Mouse (Mus musculus) neural tube, embryonic 10.5 days (tissue): ENCODE measurements around the gene Gnai3.

ENCODE experiments used
- DNase-seq: peaks from one replicate; pipeline ENCODE4 v3.0.0-alpha.2; 2017; ENCODE audit warnings: low spot score; ENCODE audit errors: extremely low spot score

The Gnai3 gene

DNA sequence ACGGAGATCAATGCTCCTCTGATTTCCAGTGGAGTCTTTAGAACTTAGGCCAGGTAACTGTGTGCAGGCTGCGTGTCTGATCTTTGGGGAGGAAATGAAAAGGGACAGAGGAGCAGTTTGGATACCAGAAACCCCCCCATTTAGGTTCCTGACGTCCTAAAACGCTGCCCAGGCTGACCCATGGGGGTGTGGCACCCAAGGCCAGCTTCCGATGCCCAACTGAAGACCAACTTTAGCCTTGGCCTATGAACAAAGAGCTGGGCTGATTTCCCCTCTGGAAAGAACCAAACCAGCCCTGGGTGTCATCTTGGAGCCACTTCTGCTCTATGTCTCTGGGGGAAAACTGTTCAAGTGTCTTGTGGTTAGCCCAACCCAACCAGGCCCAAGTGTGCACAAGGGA is 18.1 kb upstream of the Gnai3 start:
- DNase-seq, result no peak

DNA sequence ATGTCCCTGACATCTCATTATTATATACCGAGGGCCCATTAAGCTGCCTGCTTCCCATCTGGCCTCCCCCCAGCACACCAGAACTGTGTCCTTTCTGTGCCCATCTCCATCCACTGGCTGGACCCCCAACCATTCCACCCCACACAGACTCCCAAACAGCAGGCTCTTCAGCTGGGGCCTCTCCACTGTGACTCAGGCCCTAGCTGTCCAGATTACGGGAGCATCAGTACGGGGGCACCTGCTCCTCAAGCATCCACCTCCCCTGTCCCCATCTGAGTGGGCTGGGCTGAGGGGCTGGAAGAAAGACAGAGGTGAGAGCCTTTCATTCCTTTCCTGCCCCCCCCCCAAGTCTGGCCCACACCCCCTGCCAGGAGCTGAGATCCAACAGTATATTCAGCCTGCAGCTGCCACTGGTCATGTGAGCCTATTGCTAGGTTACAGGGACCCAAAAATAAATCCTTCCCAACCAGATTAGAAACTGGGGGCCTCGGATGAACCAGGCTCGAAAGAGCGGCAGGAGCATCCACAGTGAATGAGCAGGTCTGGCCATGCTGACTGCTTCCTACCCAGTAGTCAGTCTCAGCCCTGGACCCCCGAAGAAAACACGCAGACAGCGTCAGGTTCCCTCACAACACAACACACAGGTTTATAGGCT is 12.6 kb upstream of the Gnai3 start:
- DNase-seq, result no peak

DNA sequence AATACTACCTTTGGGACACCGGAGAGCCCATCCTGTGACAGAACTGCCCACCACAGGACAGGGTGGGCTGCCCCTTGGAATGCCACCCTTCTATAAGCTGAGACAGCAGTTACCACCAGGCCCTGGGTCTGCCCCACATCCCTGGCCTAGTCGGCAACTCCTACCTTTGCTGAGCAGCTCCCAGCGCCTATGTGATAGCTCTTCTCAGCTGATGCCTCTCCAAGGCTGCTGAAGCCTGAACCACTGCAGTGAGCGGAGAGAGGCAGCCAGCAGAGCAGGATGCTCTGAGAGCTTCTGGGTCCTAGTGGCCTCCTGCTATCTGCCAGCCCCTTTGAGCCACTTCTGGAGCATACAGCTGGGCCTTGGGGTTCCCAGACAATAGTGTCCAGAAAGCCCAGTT is 8.7 kb upstream of the Gnai3 start, which contains the start of gene Gpr61:
Gene Gpr61 (minus strand): TSS at position 227 of the 400 bp plus-strand sequence.
- DNase-seq, result no peak

DNA sequence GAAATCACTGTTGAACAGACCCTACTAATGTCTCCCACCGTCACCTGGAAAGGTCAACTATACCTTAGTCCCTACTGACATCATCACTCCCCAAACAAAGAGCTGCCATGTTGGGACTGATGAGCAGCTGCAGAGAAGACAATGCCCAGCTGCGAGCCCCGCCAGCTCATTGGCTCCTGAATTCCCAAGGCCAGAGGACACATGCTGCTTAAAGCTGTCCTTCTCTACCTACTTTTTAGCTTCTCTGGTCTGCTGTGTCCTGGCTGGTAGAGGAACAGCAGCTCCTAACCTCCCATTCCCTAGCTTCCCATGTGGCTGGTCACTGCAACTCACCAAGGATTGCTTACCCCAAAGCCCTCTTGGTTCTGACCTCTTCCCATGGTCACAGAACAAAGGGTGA is 6.3 kb upstream of the Gnai3 start:
- no peak for DNase-seq

DNA sequence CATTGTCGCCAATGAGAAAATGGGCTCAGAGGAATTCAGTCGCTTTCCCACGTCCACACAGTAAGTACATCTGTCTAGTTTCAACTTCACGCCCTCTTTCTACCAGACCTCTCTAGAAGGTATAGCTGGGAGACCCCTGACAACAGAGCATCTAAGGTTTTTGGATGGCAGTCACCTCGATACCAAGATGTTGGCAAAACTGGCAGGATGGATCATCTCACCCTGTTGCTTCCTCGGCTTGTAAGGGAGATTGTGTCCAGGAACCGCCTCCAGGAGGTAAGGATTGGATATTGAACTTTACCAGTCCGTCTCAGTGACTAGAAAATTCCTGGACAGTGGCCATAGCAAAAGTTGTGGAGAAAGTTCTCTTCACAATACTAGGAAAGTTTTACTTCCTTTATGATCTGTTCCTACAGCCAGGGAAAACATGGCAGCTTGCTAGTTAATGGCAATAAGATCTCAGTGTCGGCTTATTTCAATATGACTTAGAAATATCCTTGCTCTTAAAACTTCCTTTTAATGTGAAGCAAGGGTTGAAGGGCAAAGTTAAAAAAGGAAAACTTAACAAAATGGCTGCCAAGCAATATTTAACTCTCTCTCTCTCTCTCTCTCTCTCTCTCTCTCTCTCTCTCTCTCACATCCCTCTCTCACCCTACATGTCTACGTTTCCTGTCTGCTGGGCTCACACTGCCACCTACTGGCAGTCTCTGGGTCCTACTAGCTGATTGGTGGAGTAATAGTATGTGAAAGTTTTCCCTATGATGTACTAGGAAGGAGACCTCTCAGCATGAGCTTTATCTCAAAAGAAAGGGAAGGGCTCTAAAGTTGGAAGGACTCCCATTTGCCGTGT is 1.7 kb upstream of the Gnai3 start:
- peak; percentile 85 for DNase-seq

DNA sequence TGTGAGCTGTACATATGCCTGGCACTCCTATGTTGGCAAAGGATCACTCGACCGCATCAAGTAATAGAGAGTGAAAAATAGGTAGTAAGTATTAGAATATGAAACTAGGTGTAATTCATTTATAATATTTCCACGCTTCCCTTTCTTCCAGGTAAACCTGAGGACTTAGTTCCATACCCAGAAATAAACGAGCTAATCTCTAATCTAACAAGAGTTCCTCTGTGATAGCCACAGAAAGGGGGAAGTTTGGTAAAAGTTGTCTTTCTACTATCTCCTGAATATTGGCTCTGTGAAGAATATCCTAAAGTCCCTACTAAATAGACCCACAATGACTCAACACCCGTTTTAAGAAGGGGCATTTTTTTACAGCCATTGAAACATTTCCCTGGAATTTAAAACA is 725 bp upstream of the Gnai3 start:
- no peak for DNase-seq

DNA sequence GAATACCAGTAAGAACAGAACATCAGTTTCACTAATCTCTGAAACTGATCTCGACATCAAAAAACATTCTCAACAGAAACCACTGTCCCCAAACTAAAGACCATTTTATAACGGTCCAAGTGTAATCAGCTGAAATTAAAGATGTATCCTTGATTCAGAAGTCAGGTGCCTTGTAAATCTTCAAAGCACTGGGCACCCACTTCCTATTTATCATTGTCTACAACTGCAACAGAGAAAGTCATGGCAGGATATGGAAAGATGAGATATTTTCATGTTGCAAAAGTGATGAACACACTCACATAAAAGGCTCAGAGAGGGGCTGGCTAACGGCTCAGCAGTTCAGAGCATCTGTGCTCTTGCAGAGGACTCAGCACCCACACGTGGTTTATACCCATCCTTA is 5.2 kb downstream of the Gnai3 start:
- no peak for DNase-seq

DNA sequence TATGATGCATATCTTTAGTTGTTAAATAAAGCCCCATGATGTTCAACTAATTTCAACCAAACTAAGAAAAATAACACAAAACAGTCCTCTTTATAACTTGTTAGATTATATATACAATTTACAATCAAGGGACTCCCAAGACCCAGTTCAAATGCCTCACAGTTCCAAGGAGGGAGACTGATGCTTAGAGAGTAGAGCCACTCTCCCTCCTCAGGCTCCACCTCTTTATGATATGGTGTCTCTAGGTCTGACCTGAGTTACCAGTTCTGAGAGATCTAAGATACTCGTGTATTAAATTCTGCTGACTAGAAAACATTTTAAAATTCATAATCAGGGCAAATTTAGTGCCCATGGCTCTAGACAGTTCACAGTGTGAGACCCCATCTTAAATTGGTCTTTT is 6.8 kb downstream of the Gnai3 start:
- DNase-seq, result no peak

DNA sequence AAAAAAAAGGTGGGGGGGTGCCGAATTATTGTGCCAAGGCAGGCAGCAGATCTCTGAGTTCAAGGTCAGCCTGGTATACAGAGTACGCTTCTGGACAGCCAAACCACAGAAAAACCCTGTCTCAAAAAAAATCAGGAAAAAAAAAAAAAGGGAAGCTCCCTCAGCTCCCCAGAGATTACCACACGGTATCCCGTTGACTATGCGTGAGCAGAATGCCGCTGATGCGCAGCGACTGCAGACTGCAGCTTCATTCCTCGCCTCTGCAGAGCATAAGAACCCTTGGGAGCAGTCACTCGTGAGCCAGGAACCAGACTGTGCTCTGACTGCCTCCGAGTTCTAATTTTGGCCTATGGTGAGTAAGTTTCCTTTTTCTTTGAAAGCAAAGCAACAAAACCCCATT is 11.2 kb downstream of the Gnai3 start:
- DNase-seq, result no peak

DNA sequence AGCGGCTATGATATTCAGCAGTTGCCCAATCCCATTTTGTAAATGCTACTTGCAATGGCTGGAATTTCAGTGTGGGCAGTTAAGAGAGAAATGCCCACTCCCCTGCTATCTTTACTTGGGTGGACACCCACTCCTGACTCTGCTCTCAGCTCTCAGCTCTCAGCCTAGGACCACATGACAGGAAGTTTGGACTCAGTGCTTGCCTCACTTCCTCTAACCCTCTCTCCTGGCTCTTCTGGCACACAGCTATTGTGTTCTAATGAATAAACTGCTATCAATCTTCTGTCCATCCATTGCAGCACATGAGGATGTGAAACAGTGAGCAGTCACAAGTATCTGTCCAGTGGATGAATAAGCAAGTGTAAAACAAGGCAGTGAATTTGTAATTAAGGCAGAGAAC is 13.5 kb downstream of the Gnai3 start:
- no peak for DNase-seq

DNA sequence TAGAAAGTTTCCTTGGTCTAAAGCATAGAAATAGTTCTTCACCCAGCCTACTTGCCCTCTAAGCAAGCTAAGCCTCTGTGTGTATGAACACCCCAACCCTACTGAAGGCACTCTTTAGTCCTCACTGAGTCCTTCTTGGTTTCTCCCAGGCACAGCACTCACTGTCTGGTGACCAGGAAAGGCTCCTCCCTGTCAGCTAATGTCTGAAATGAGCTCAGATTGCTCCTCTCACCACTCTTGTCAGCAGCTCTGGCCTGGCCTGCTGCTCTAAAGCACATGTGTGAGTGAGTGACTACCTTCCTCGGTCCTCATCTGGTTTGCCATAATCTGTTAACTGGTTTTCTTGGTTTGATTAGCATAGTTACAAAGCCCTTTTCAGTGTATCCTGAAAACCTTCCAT is 14.1 kb downstream of the Gnai3 start:
- no peak for DNase-seq

DNA sequence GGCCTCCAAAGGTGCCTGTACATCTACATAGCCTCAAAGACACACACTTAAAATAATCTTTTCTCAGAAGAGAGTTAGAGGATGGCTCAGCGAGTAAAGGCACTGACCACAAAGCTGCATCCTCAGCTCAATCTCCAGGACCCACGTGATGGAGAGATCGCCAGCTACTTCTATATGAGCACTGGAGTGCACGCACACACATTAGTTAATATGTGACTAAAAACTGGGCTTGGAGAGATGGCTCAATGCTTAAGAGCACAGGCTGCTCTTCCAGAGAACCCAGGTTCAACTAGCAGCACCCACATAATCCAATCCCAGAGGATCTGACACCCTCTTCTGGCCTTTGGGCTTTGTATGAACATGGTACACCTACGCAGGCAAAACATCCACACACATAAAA is 14.7 kb downstream of the Gnai3 start:
- DNase-seq, result no peak

DNA sequence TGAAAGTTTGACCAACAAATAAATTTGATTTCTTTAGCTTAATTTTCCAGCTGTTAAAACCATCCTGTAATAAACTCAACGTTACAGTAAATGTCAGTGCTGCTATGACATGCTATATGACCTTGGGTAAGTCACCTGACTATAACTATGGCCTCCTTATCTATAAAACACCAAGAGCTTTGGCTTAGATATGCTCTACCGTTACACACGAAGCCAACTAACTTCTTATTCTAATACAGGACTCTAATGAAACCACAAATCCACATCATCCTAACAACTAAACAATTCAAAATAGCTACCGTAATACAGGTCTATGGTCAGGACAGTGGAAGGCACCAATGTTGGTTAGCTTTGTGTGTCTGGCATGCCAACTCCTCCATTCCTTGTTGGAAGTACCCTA is 16.1 kb downstream of the Gnai3 start:
- DNase-seq, result no peak

DNA sequence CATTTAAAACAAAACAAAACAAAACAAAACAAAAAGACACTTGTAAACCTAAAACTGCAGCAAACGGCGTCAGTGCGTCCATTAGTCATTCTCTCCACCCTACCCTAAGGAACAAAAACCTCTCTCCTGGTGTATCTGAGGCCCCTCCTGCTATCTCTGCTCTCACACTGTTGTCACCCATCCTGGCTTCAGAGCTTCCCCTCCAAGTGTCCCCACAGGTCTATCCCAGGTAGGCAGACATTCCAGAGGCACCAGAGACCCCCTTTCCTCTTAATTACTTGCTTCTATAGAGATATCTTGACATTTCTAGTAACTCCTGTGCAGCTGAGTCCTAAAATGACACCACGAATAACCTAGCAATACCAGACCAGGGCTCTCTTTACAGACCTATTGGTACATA is 16.6 kb downstream of the Gnai3 start:
- no peak for DNase-seq

DNA sequence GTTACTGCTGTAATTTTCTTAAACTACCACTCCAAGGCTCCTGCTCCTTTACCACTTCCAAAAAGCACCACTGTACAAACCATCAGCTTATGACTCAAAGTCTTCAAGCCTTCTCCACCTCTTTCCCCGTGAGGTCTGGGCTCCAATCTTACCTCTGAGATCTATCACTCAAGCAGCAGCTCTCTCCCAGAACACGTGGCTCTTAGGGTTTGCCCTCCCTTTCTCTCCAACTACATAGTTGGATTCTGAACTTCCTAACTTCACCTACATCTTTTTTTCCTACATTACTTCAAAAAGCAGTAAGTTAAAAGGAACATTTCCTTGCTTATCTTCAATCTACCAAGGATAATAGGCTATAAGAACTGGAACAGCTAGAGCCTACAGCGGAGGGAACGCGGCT is 17.4 kb downstream of the Gnai3 start:
- DNase-seq, result no peak

DNA sequence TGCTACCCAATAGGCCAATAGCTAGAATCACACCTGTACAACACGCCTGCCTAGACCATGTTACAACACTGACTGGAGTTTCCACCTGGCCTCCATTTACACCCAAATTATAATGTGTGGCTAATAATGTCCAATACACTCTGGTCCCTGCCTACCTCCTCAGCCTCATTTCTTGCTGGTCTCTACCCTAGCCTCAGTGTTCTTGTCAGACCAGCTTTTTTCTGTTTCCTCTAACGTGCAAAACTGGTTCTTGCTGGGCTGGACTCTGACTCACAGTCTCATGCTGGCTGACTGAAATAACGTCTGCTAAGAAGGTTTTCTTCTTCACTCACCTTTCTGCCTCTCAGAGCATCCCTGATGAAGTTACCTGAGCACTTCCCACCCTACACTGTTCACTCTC is 19.6 kb downstream of the Gnai3 start:
- no peak for DNase-seq

DNA sequence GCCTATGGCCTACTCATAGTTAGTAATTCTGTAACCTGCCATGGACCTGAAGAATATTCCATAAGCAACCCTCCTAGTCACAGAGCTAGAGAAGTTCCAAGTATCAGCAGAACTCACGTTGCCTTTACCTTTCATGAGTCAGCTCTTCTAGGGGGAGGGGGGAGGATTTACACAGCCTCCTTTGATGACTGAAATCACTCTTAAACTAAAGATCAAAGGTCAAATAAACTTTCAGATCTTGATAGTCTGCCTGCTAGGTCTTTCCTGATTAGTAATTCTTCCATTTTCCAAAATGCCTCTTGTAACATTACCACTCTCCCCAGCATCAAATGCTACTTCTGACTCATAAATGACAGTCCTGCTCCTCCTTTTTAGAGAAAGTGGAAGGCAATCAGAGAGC is 21.8 kb downstream of the Gnai3 start:
- no peak for DNase-seq

DNA sequence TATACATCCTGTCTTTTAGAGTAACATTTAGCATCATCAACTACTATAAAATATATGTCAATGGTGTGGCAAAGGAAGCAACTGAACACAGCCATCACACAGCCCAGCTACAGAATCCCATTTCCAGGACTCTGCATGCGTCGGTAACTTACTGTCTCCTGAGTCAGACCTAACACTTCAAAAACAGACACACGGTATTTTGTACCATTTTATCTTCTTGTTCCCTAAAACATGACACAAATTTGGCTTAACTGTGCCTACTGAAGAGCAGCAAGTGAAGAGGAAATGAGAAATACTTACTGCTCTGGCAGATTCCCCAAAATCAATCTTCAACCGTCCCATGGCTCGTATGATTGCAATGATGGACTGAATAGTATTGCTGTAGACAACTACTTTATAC is 22.7 kb downstream of the Gnai3 start:
- no peak for DNase-seq

DNA sequence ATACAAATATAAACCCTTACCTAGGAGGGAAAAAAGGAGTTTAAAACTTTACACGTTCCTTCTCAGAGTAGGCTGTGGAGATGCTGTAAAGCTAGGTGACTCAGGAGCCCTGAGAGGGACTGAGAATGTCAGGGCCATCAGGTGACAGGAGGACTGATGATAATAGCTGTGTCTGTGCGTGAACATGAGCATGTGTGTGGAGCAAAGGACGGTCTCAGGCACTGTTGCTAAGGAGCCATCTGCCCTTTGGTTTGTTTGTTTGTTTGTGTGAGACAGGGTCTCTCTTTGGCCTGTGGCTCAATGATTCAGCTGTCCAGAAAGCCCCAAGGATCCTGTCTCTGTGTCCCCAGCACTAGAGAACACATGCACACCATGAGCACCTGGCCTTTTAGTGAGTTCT is 24.8 kb downstream of the Gnai3 start:
- DNase-seq, result no peak

DNA sequence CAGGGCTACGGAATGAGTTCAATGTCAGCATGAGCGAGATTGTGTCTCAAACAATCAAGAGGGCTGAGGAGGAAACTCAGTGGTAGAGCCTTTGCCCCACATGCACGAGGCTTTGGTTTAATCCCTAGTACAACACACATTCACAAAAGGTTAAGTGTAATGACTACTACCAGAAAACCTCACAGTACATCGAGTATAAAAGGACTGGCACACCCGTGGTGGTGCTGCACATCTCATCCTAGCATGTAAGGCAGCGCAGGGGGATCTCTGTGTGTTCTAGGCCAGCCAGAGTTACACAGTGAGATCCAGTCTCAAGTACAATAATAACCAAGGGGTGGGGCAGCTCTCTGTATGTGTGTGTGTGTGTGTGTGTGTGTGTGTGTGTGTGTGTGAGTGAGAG is 28.5 kb downstream of the Gnai3 start:
- DNase-seq, result no peak

DNA sequence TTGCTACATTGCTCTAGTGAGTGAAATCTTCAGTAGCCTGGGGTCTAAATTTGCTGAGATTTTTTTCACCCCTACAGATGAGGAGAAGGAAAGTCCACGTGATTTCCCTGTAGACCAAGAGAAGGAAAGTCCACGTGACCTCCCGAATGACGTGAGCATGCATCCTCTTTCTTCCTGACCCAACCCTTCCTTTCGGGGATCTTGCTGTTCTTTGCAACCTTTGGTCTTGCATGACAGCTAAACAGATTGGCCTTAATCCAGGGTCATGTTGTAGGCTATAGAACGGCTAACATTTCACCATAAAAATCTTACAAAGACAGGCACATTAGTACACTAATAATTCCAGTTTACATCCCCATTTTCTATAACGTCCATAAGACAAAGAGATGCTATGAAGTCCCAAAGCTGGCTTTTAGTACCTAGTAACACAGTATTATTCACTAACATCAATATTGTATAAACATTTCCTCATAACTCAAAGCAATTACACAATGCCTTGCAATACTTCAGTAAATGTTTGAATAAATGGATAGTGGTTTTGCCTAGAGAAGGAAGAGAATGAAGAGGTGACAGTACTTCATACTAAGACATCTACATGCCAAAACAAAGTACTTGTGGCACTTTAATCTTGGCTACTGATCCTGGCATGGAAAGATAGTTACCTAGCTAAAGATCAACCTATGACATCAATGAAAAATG is 32.2 kb downstream of the Gnai3 start:
- no peak for DNase-seq

DNA sequence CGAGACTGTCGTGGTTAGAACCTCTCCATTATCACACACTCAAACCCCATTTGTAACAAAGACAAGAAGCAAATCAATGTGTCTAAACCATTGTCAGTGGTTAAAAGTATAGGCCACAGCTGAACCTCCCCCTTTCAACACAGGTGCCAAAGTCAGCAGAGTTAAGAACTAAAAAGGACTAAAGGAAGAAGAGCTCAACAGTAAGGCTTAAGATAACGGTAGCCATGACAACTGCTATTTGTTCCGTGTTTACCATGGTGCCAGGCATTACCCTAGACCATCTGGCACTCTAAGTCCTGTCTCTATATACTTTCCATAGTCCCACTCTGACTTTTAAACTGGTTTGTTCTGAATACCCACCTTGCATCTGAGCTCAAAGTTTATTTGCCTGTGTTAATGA is 33.3 kb downstream of the Gnai3 start:
- DNase-seq, result no peak

DNA sequence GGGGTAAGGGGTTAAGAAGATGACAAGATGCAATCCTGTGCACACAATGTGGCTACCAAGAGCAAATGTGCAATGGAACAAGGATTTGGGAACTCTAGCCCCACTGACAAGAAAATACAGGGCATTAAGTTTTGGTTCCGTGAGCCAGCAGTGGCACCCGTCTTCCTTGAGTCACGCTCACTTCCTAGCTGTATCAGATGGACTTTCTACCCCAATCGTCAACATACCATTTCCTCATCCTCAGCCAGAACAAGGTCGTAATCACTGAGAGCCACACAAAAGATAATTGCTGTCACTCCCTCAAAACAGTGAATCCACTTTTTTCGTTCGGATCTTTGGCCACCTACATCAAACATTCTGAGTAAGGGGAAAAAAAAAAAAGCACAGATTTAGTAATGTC is 33.7 kb downstream of the Gnai3 start:
- DNase-seq, result no peak
